Mouse (Mus musculus): Measurements from ENCODE around the gene Unc119b.
"Not testable (repeated sequence)": the region's sequence is repeated elsewhere in the genome, so short reads cannot be mapped to it uniquely, and the experiment has no call there.

Unc119b gene

GRCm38 (mm10) chr5:115139124-115139523, 4.3 kb upstream of the Unc119b start:
- DNase-seq (ENCODE audit: low read depth, low spot score): no peak

GRCm38 (mm10) chr5:115133358-115134066, 1.3 kb downstream of the Unc119b start:
- no peak for DNase-seq (ENCODE audit: low read depth, low spot score)

- no peak for DNase-seq (ENCODE audit: low read depth, low spot score)
Observed at GRCm38 (mm10) chr5:115132465-115132864, 2.3 kb downstream of the Unc119b start.

- no peak for DNase-seq (ENCODE audit: low read depth, low spot score)
Observed at GRCm38 (mm10) chr5:115129328-115129727, 5.4 kb downstream of the Unc119b start.

GRCm38 (mm10) chr5:115127421-115128179, 7.2 kb downstream of the Unc119b start:
- DNase-seq (ENCODE audit: low read depth, low spot score): no peak

GRCm38 (mm10) chr5:115126578-115127312, 8.0 kb downstream of the Unc119b start:
- no peak for DNase-seq (ENCODE audit: low read depth, low spot score)

GRCm38 (mm10) chr5:115125211-115125871, 9.4 kb downstream of the Unc119b start:
- DNase-seq (ENCODE audit: low read depth, low spot score): peak; percentile 81

GRCm38 (mm10) chr5:115124690-115125089, 10.1 kb downstream of the Unc119b start:
- no peak for DNase-seq (ENCODE audit: low read depth, low spot score)

GRCm38 (mm10) chr5:115120978-115121377, 13.8 kb downstream of the Unc119b start:
- no peak for DNase-seq (ENCODE audit: low read depth, low spot score)

- DNase-seq (ENCODE audit: low read depth, low spot score): peak; percentile 84
Observed at GRCm38 (mm10) chr5:115118961-115119570, 15.7 kb downstream of the Unc119b start, which contains the start of gene Acads. Gene Acads, minus strand, starts transcription at chr5:115119346.

GRCm38 (mm10) chr5:115117467-115117866, 17.3 kb downstream of the Unc119b start:
- no peak for DNase-seq (ENCODE audit: low read depth, low spot score)

GRCm38 (mm10) chr5:115116426-115116825, 18.3 kb downstream of the Unc119b start:
- DNase-seq (ENCODE audit: low read depth, low spot score): no peak

GRCm38 (mm10) chr5:115114501-115114900, 20.3 kb downstream of the Unc119b start:
- no peak for DNase-seq (ENCODE audit: low read depth, low spot score)

- no peak for DNase-seq (ENCODE audit: low read depth, low spot score)
Observed at GRCm38 (mm10) chr5:115113244-115113643, 21.5 kb downstream of the Unc119b start.

- DNase-seq (ENCODE audit: low read depth, low spot score): no peak
Observed at GRCm38 (mm10) chr5:115111156-115111555, 23.6 kb downstream of the Unc119b start.

- not testable (repeated sequence) for DNase-seq (ENCODE audit: low read depth, low spot score)
Observed at GRCm38 (mm10) chr5:115103253-115103652, 31.5 kb downstream of the Unc119b start.

- no peak for DNase-seq (ENCODE audit: low read depth, low spot score)
Observed at GRCm38 (mm10) chr5:115102231-115102630, 32.5 kb downstream of the Unc119b start.

- DNase-seq (ENCODE audit: low read depth, low spot score): no peak
Observed at GRCm38 (mm10) chr5:115100473-115100872, 34.3 kb downstream of the Unc119b start.

- no peak for DNase-seq (ENCODE audit: low read depth, low spot score)
Observed at GRCm38 (mm10) chr5:115099991-115100390, 34.8 kb downstream of the Unc119b start.

- DNase-seq (ENCODE audit: low read depth, low spot score): no peak
Observed at GRCm38 (mm10) chr5:115099530-115099929, 35.2 kb downstream of the Unc119b start.

GRCm38 (mm10) chr5:115098195-115098594, 36.6 kb downstream of the Unc119b start, which contains the start of gene Gm10401:
Gene Gm10401, minus strand, starts transcription at chr5:115098295.
- no peak for DNase-seq (ENCODE audit: low read depth, low spot score)
